Mouse (Mus musculus): ENCODE data around the gene Leng9. TPM values are rescaled to one million over a fixed set of nuclear protein-coding genes. Genes with fewer than 3 reads are reported as not detected.

Leng9 gene
- total and polyA plus RNA-seq, 3 experiments: 1.5 to 1.7 TPM; not detected in 1

DNA sequence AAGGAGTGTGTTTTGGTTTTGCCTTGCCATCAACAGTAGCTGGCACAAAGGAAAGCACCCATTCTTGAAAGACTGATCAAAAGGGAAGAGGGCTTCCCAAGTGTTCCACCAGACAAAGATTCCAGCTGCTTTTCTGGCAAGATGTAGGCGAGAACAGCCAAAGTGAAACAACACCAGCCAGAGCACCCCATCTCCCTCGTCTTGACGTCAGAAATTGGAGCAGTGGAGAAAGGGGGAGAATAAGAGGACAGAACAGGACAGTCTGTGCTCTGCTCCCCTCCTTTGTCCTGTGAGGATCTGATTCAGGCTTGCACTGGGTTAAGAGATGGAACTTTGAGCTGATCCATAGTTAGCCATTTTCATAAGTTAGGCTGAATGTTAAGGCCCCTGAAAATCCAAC lies 38.4 kb downstream of the Leng9 start:
- H3K9ac ChIP-seq (ENCODE audit: control insufficient read depth, low read depth, low read length, poor library complexity, severe bottlenecking): no peak overlapping the region
- H3K27ac ChIP-seq (ENCODE audit: control insufficient read depth, low read depth, low read length): no peak overlapping the region
- no peaks in the 10 kb centered on the region for H3K79me2 ChIP-seq (ENCODE audit: control insufficient read depth, insufficient read depth, low read length, poor library complexity)
- TF ChIP-seq JUND (IDR thresholded peaks at IDR 0.05; ENCODE audit: low read depth, low read length) (no peak), ZKSCAN1 (IDR thresholded peaks at IDR 0.05; ENCODE audit: low read depth, low read length) (no peak)
- no peaks in the 10 kb centered on the region for H3K9me3 ChIP-seq (replicated peaks; ENCODE audit: insufficient read depth, low read length)
- no peak for DNase-seq (ENCODE audit: low read depth, low spot score)
- no peak overlapping the region for H3K4me3 ChIP-seq (ENCODE audit: control insufficient read depth in 1 of 2, insufficient read depth in 1 of 2, low read depth in 2 of 2, low read length in 2 of 2)
- peaks cover 0 to 6% of the 10 kb centered on the region in 2 experiments; a peak in 3 of 4 replicates for H3K4me1 ChIP-seq (ENCODE audit: control insufficient read depth in 1 of 2, insufficient read depth in 2 of 2, low read length in 2 of 2)
- H3K27me3 ChIP-seq (ENCODE audit: control insufficient read depth in 1 of 2, insufficient read depth in 2 of 2, low read length in 2 of 2): no peaks in the 10 kb centered on the region; a peak in 2 of 4 replicates
- H3K36me3 ChIP-seq (ENCODE audit: control insufficient read depth in 1 of 2, insufficient read depth in 2 of 2, low read length in 2 of 2): peaks cover 0 to 9% of the 10 kb centered on the region in 2 experiments; a peak in 2 of 4 replicates

DNA sequence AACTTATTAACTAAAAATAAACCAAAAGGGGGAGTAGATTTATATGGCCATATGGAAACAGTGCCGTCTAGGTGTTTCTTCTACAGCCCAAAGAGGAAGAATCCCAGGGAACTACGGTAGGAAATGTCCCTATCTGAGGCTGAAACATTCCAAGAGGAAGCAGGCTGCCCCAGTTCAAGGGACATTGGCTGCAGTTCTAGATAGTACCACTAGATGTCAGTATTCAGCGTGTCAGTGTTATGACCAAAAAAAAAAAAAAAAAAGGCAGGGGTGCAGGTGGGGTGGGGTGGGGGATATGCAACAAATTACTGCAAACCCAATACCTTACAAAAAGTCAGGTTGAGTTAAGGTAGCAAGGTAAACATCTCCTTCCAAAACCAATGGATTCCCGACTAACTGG lies 46.8 kb downstream of the Leng9 start:
- no peak overlapping the region for H3K27ac ChIP-seq (ENCODE audit: control insufficient read depth, low read depth, low read length)
- peaks cover 0 to 9% of the 10 kb centered on the region in 2 experiments; a peak in 2 of 4 replicates for H3K36me3 ChIP-seq (ENCODE audit: control insufficient read depth in 1 of 2, insufficient read depth in 2 of 2, low read length in 2 of 2)
- H3K27me3 ChIP-seq (ENCODE audit: control insufficient read depth in 1 of 2, insufficient read depth in 2 of 2, low read length in 2 of 2): 0 out of 4 replicates have a peak, but pooled peaks cover 0 to 2% of the 10 kb centered on the region in 2 experiments
- TF ChIP-seq ZC3H11A (IDR thresholded peaks at IDR 0.05; ENCODE audit: low read depth, low read length) (0 out of 2 replicates have a peak, but pooled peaks have one; percentile 14), TCF12 (IDR thresholded peaks at IDR 0.05; ENCODE audit: low read depth, low read length) (no peak), CTCF (IDR thresholded peaks at IDR 0.05 in 2 of 3, conservative IDR thresholded peaks at IDR 0.05 in 1 of 3; ENCODE audit: control insufficient read depth in 1 of 3, insufficient read depth in 1 of 3, low read depth in 2 of 3, low read length in 3 of 3, poor library complexity in 1 of 3, severe bottlenecking in 1 of 3) (peak; percentile 45 to 75 (median 64)), ZNF384 (IDR thresholded peaks at IDR 0.05; ENCODE audit: low read depth, low read length) (peak; percentile 97), RAD21 (IDR thresholded peaks at IDR 0.05; ENCODE audit: low read depth, low read length) (peak; percentile 39), SMC3 (IDR thresholded peaks at IDR 0.05; ENCODE audit: low read depth, low read length) (peak; percentile 53)
- H3K9me3 ChIP-seq (replicated peaks; ENCODE audit: insufficient read depth, low read length): no peaks in the 10 kb centered on the region
- no peak overlapping the region for H3K9ac ChIP-seq (ENCODE audit: control insufficient read depth, low read depth, low read length, poor library complexity, severe bottlenecking)
- peaks cover 0 to 13% of the 10 kb centered on the region in 2 experiments; a peak in 3 of 4 replicates for H3K4me1 ChIP-seq (ENCODE audit: control insufficient read depth in 1 of 2, insufficient read depth in 2 of 2, low read length in 2 of 2)
- peak; percentile 66 for DNase-seq (ENCODE audit: low read depth, low spot score)
- no peak overlapping the region for H3K4me3 ChIP-seq (ENCODE audit: control insufficient read depth in 1 of 2, insufficient read depth in 1 of 2, low read depth in 2 of 2, low read length in 2 of 2)
- H3K79me2 ChIP-seq (ENCODE audit: control insufficient read depth, insufficient read depth, low read length, poor library complexity): no peaks in the 10 kb centered on the region

DNA sequence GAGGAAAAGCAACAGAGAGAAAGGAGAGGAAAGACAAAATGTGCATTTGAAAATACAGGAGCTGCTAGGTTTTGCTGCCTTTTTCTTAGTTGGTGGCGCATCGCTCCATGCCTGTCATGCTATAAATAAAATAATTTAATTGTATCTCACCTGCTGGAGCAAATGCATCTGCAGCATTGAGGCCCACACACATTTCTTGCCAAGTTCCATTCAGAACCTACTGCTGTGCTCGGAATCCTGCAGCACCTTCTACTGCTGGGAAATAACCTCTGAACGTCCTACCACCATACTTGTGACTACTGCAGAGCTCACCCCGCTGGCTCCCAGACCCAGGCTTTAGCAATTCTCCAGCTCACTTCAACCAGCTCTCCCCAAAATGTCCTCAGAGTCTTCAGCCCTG lies 49.0 kb downstream of the Leng9 start:
- TF ChIP-seq ETS1 (IDR thresholded peaks at IDR 0.05; ENCODE audit: low read depth, low read length) (no peak), RCOR1 (IDR thresholded peaks at IDR 0.05; ENCODE audit: low read depth, low read length) (no peak), ZC3H11A (IDR thresholded peaks at IDR 0.05; ENCODE audit: low read depth, low read length) (no peak), USF2 (IDR thresholded peaks at IDR 0.05; ENCODE audit: borderline replicate concordance in 1 of 2, insufficient read depth in 1 of 2, low read depth in 1 of 2, low read length in 2 of 2) (no peak), ELF1 (IDR thresholded peaks at IDR 0.05; ENCODE audit: low read depth, low read length) (no peak)
- DNase-seq (ENCODE audit: low read depth, low spot score): no peak
- Histone ChIP-seq H3K4me1 (ENCODE audit: control insufficient read depth in 1 of 2, insufficient read depth in 2 of 2, low read length in 2 of 2) (peaks cover 0 to 2% of the 10 kb centered on the region in 2 experiments; a peak in 1 of 4 replicates), H3K36me3 (ENCODE audit: control insufficient read depth in 1 of 2, insufficient read depth in 2 of 2, low read length in 2 of 2) (no peaks in the 10 kb centered on the region; a peak in 1 of 4 replicates), H3K27ac (ENCODE audit: control insufficient read depth, low read depth, low read length) (no peak overlapping the region), H3K9ac (ENCODE audit: control insufficient read depth, low read depth, low read length, poor library complexity, severe bottlenecking) (no peak overlapping the region), H3K27me3 (ENCODE audit: control insufficient read depth in 1 of 2, insufficient read depth in 2 of 2, low read length in 2 of 2) (0 out of 4 replicates have a peak, but pooled peaks cover 0 to 2% of the 10 kb centered on the region in 2 experiments), H3K9me3 (replicated peaks; ENCODE audit: insufficient read depth, low read length) (no peaks in the 10 kb centered on the region), H3K79me2 (ENCODE audit: control insufficient read depth, insufficient read depth, low read length, poor library complexity) (no peaks in the 10 kb centered on the region), H3K4me3 (ENCODE audit: control insufficient read depth in 1 of 2, insufficient read depth in 1 of 2, low read depth in 2 of 2, low read length in 2 of 2) (no peak overlapping the region)

Measured in MEL (cell line).